Mouse (Mus musculus): ENCODE measurements at regions not wholly inside any gene's neighbourhood (a gene's known extent, or its start where the extent isn't known, plus 50 kb on each side); places are given as distances from the start of the nearest gene placed in this dataset.

DNA sequence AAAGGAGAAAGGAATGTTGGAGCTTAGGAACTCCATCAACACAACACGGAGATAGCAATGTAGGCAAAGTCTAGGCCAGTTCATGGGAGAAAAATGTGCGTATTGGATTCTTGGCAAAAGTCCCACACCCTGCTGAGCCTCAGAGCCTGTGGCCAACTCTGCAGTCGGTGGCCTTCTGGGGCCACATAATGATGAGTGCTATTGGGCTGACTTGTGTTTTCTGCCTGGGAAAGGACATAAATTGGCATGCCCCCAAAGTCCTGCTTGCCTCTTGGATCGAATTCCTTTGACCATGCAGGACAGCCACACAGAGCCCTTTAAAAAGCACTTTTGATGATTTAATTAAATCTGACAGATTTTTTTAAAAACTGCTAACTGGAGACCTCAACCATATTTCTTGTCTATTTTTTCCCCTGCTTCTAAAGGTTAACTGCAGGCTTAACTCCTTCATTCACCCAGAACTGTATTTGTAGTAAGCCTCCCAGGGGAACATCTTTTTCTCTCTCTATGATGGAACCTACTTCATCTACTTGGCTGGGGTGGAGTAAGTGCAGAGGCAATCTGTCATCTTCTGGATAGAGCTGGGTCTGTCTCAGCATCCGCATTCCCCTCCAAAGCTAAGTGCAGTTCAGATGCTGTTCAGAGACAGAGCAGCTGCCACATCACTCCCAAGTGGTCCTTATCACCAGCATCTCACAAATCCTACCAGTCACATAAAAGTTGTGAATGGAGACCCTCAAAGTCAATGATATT is 93.9 kb upstream of the St8sia2 start:
- no peak overlapping the region for H3K4me2 ChIP-seq (replicated peaks)
- 57% methylated on average over 5 of the region's 5 CpGs for WGBS

DNA sequence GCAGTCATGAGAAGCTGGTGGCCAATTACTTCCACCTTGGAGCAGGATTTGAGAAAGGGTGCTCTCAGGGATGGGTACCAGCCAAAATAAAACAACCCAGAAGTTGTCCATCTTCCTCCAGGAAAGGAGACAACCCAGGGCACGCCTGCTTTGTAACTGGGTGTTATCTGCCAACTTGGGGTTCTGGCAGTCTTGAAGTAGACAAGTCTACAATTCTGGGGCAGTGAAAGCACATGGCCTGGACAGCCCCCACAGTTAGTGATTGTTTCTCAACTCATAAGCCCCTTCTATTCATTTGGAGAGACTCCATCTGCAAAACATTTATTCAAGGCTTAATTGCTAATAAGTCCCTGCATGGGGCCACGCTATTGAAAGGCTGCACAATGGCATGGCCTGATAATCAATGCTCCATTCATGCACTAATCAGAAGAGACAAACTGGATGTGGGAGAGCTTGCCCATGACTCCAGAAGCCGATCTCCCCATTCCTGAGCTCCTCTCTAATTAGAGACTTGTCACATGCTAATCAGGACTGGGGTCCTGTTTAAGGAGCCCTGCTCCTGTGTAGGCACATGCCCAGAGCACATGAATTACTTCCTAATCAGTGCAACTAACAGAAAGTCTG is 78.0 kb upstream of the St8sia2 start:
- peaks cover 3% of the 10 kb centered on the region; the same call in 1 of the 2 replicates for H3K9me3 ChIP-seq
- no peak overlapping the region for H3K9ac ChIP-seq
- 65% methylated on average over 3 of the region's 3 CpGs for WGBS
- H3K4me3 ChIP-seq = no peak overlapping the region
- H3K4me2 ChIP-seq (replicated peaks) = no peak overlapping the region
- no peak for ATAC-seq (ENCODE audit: low FRiP score, low read depth)
- H3K36me3 ChIP-seq = no peaks in the 10 kb centered on the region
- no peaks in the 10 kb centered on the region for H3K27me3 ChIP-seq (replicated peaks)
- no peak overlapping the region for H3K27ac ChIP-seq
- no peaks in the 10 kb centered on the region for H3K4me1 ChIP-seq

More for the DNA sequence above, 93.9 kb upstream of the St8sia2 start:
- H3K9me3 ChIP-seq = no peaks in the 10 kb centered on the region
- no peaks in the 10 kb centered on the region for H3K4me1 ChIP-seq
- ATAC-seq (ENCODE audit: low FRiP score, low read depth) = no peak
- no peak overlapping the region for H3K27ac ChIP-seq
- no peak overlapping the region for H3K9ac ChIP-seq
- H3K36me3 ChIP-seq = no peaks in the 10 kb centered on the region
- no peaks in the 10 kb centered on the region for H3K27me3 ChIP-seq (replicated peaks)
- no peak overlapping the region for H3K4me3 ChIP-seq

DNA sequence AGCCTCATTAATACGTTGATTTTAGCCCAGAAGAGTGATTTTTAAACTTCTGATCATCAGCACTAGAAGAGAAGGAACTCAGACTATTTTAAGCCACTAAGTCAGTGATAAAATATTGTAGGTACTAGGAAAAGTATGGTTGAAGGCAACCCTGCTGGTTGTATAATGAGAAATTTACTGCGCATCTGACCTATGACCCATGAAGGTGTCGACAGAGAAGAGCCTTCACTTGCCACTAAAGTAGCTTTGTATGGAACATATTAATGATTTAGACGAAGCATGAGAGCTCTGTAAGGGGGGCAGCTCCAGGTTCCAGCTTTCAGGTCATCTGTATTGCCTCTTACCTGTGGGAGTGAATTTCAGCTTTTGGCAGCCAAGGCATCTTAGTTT is 67.4 kb upstream of the St8sia2 start:
- no peaks in the 10 kb centered on the region for H3K9me3 ChIP-seq
- no peak overlapping the region for H3K9ac ChIP-seq
- no peak for ATAC-seq (ENCODE audit: low FRiP score, low read depth)
- no peak overlapping the region for H3K27ac ChIP-seq
- no peaks in the 10 kb centered on the region for H3K36me3 ChIP-seq
- WGBS = 82% methylated on average over 4 of the region's 4 CpGs
- no peak overlapping the region for H3K4me2 ChIP-seq (replicated peaks)
- H3K27me3 ChIP-seq (replicated peaks) = no peaks in the 10 kb centered on the region
- H3K4me1 ChIP-seq = no peaks in the 10 kb centered on the region
- H3K4me3 ChIP-seq = no peak overlapping the region

DNA sequence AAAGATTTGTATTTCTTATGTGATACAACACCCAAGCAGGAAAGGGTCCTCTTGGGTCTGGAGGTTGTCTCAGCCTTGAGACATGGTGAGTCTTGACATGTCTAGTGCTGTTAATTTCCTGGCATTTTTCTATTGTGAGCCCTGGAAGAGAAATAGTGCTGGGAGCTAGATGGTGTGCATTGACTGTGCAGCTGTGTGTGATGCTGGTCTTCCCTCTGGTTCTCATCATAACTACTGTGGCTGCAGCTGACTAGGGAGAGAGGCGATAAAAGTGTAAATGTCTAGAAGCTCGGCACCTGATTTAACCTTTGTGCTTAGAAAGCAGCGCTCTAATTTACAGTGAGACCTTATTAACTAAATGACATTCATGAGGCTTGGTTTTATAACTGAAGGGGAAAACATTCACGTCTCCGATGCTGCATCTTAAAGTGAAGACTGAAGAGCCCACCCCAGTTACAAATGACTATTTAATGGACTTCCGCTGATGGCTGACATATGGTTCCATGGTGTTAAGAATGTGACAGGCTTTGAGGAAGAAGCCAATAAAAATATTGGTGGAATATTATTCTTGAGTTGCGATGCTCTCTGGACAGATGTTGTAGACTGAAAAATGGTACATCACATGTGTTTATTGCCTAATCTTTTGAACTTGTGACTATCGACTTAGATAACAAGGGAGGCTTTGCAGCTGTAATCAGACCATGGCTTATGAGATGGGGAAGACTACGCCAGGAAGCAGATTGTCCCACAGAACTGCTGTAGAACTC is 66.8 kb upstream of the St8sia2 start:
- Histone ChIP-seq H3K9ac (no peak overlapping the region), H3K27me3 (replicated peaks) (no peaks in the 10 kb centered on the region), H3K27ac (no peak overlapping the region), H3K4me1 (no peaks in the 10 kb centered on the region), H3K9me3 (no peaks in the 10 kb centered on the region), H3K4me3 (no peak overlapping the region), H3K36me3 (no peaks in the 10 kb centered on the region), H3K4me2 (replicated peaks) (no peak overlapping the region)
- 76% methylated on average over 9 of the region's 9 CpGs for WGBS
- no peak for ATAC-seq (ENCODE audit: low FRiP score, low read depth)

DNA sequence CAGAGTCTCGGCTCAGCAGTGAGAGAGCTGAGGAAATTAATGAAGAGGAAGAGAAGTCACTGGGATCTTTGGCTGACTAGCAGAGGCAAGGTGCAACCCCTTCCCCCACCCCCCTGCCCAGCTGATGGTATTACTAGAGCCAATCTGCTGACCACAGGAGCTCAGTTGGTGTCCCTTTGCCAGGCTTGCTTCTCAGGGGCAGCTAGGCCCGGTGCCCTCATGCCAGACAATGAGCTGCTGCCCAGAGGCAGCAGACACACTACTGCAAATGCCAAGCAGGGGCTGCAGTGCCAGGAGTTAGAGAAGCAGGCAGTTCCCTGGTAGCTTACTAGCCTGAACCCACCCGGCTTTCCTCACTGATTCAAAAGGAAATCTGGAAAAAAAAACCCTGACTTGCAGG is 59.1 kb upstream of the St8sia2 start:
- 71% methylated on average over 3 of the region's 3 CpGs for WGBS
- H3K9ac ChIP-seq = no peak overlapping the region
- no peaks in the 10 kb centered on the region for H3K9me3 ChIP-seq
- no peaks in the 10 kb centered on the region for H3K36me3 ChIP-seq
- no peak overlapping the region for H3K4me2 ChIP-seq (replicated peaks)
- no peak overlapping the region for H3K4me3 ChIP-seq
- no peaks in the 10 kb centered on the region for H3K27me3 ChIP-seq (replicated peaks)
- no peaks in the 10 kb centered on the region for H3K4me1 ChIP-seq
- H3K27ac ChIP-seq = no peak overlapping the region
- ATAC-seq (ENCODE audit: low FRiP score, low read depth) = no peak

DNA sequence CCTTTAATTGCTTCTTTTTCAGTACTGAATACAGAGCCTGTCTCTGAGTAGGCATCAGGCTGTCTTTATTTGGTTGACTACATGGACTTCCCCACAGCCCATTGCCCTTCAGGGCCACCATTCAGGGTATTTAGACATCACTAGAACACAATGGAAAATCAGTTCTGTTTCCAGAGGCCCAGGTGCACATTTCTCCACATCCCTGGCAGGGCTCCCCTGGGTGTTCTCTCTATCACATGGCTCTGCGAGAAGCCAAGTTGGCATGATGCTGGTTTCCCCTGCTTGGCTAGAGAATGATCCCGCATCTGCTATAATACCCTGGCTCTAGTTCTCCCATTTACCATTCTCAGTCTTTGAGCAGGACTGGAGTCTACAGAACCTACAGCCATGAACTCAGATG is 57.3 kb upstream of the St8sia2 start:
- Histone ChIP-seq H3K9me3 (no peaks in the 10 kb centered on the region), H3K27me3 (replicated peaks) (no peaks in the 10 kb centered on the region), H3K36me3 (no peaks in the 10 kb centered on the region), H3K4me1 (no peaks in the 10 kb centered on the region), H3K4me3 (no peak overlapping the region), H3K27ac (no peak overlapping the region), H3K4me2 (replicated peaks) (no peak overlapping the region), H3K9ac (no peak overlapping the region)
- no peak for ATAC-seq (ENCODE audit: low FRiP score, low read depth)
- 88% methylated on average over 2 of the region's 2 CpGs for WGBS

DNA sequence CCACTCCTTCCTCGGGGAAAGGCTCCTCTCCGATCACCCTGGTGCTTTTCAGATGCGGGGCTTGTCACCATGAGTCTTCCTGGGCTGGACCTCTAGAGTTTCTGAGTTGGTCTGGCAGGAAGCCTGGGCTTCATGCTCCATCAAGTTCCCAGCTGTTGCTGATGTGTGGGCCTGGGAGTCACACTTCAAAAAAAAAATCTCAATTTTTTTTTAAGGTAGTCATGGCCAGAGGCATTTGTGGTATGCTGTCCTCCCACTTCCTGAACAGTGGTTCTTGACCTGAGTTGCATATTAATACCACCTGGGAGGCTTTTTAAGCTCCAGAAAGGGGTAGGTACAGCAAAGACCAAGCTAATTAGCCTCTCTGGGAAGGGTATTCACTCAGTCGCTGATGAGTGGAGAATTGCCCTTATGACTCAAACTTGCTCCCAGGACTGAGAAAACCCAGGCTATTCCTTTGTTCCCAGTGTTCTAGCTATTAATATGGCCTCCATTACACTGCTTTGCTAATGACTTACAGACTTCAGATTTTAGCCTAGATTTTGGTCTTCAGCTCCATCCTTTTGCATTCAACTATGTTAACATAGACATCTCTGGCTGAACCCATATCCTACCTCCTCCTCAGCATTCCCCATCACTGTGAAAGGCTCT is 52.1 kb upstream of the St8sia2 start:
- H3K9ac ChIP-seq = no peak overlapping the region
- no peaks in the 10 kb centered on the region for H3K9me3 ChIP-seq
- H3K36me3 ChIP-seq = no peaks in the 10 kb centered on the region
- WGBS = 61% methylated on average over 4 of the region's 4 CpGs
- no peaks in the 10 kb centered on the region for H3K4me1 ChIP-seq
- no peak overlapping the region for H3K4me2 ChIP-seq (replicated peaks)
- no peak for ATAC-seq (ENCODE audit: low FRiP score, low read depth)
- no peak overlapping the region for H3K27ac ChIP-seq
- H3K27me3 ChIP-seq (replicated peaks) = no peaks in the 10 kb centered on the region
- no peak overlapping the region for H3K4me3 ChIP-seq

Measured in neural tube, embryonic 12.5 days (tissue).